ENCODE assay signal across 9 mouse cellular contexts in the genomic region with DNA sequence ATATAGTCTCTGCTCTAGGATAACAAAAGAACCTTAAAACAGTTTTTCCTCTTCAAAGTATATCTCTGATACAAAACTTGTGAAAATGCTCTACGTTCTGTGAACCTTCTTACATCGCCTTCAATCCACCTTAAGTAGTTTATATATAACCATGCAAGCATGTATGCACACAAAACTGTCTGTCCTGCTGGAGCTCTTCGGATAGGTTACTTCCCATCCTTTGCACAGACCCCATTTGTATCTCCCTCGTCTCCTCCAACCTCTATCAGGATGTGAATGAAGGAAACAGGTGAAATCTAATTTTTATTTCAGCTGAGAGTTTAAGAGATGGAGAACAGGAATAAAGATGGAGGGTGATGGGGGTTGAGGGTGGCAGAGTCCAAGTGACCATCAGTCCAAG. TPM values are rescaled to one million over a fixed set of nuclear protein-coding genes. Genes with fewer than 3 reads are reported as not detected.
DNase-seq lines count a peak whose midpoint lies in the region; ATAC-seq lines count a peak whose summit lies in the region.
"Had no signal": no experiment of that assay in that cellular context is flagged by ENCODE, and none has a peak within 500 bp of the region (broad histone marks: within the 10 kb centered on the region; RNA-seq: fewer than 3 reads in every experiment).

No protein-coding gene starts in this region.

- peak overlapping the region; percentile 87 for H3K4me3 ChIP-seq in heart, embryonic 15.5 days
- peak overlapping the region; percentile 78 for H3K4me3 ChIP-seq in hindbrain, embryonic 14.5 days (replicated peaks; ENCODE audit: low read length)
- H3K4me3 ChIP-seq in midbrain, embryonic 11.5 days (ENCODE audit: low read depth, low read length), result peak overlapping the region; percentile 48

- peak overlapping the region; percentile 89 for H3K9ac ChIP-seq in heart, embryonic 15.5 days
- peak overlapping the region; percentile 83 for H3K9ac ChIP-seq in hindbrain, embryonic 14.5 days
- H3K9ac ChIP-seq in midbrain, embryonic 11.5 days (ENCODE audit: low read length), result peak overlapping the region; percentile 77

- peaks cover 10% of the 10 kb centered on the region; the same call in 1 of the 2 replicates for H3K36me3 ChIP-seq in heart, embryonic 15.5 days
- H3K36me3 ChIP-seq in hindbrain, embryonic 14.5 days (replicated peaks; ENCODE audit: control insufficient read depth, insufficient read depth), result peaks cover 10% of the 10 kb centered on the region
- H3K36me3 ChIP-seq in midbrain, embryonic 11.5 days (ENCODE audit: control insufficient read depth, insufficient read depth, low read length), result peaks cover 2% of the 10 kb centered on the region; the same call in 1 of the 2 replicates

- peak overlapping the region; percentile 94; the same call in 1 of the 2 replicates for H3K27ac ChIP-seq in heart, embryonic 15.5 days
- H3K27ac ChIP-seq in hindbrain, embryonic 14.5 days, result peak overlapping the region; percentile 96; the same call in 1 of the 2 replicates
- no peak overlapping the region for H3K27ac ChIP-seq in midbrain, embryonic 11.5 days (ENCODE audit: low read depth, low read length)

- no peaks in the 10 kb centered on the region for H3K27me3 ChIP-seq in heart, embryonic 15.5 days
- H3K27me3 ChIP-seq in hindbrain, embryonic 14.5 days (ENCODE audit: control insufficient read depth, insufficient read depth, low read length), result no peaks in the 10 kb centered on the region
- H3K27me3 ChIP-seq in midbrain, embryonic 11.5 days (ENCODE audit: control insufficient read depth, insufficient read depth, low read length), result no peaks in the 10 kb centered on the region
- H3K27me3 ChIP-seq: Patski had no signal

- ATAC-seq in heart, embryonic 15.5 days (replicated peaks; ENCODE audit: insufficient number of reproducible peaks, insufficient read depth, low FRiP score, low read depth), result no peak
- ATAC-seq in hindbrain, embryonic 14.5 days (ENCODE audit: low FRiP score), result peak; percentile 51; the same call in 1 of the 2 replicates
- peak; percentile 59; the same call in 1 of the 2 replicates for ATAC-seq in midbrain, embryonic 11.5 days (ENCODE audit: low FRiP score)
- no peak for ATAC-seq in inflammation-experienced regulatory T-cells, adult 6 months

- H3K4me1 ChIP-seq in heart, embryonic 15.5 days (replicated peaks), result peaks cover 2% of the 10 kb centered on the region; the same call in 1 of the 2 replicates
- peaks cover 14% of the 10 kb centered on the region for H3K4me1 ChIP-seq in hindbrain, embryonic 14.5 days (replicated peaks; ENCODE audit: control insufficient read depth, insufficient read depth, low read length)
- H3K4me1 ChIP-seq in midbrain, embryonic 11.5 days (ENCODE audit: control insufficient read depth, insufficient read depth, low read length), result peaks cover 8% of the 10 kb centered on the region

- H3K4me2 ChIP-seq in heart, embryonic 15.5 days, result peak overlapping the region; percentile 69
- peak overlapping the region; percentile 72 for H3K4me2 ChIP-seq in hindbrain, embryonic 14.5 days (replicated peaks)
- peak overlapping the region; percentile 59 for H3K4me2 ChIP-seq in midbrain, embryonic 11.5 days

- H3K9me3 ChIP-seq in heart, embryonic 15.5 days (replicated peaks), result no peaks in the 10 kb centered on the region
- no peaks in the 10 kb centered on the region for H3K9me3 ChIP-seq in hindbrain, embryonic 14.5 days (ENCODE audit: control insufficient read depth, low read length)
- H3K9me3 ChIP-seq in midbrain, embryonic 11.5 days (ENCODE audit: control insufficient read depth, low read length), result no peaks in the 10 kb centered on the region

- intact Hi-C loops in heart, postnatal 14 days (cut with DNase I), result no loop called here

- 47% methylated on average over 4 of the region's 4 CpGs for WGBS in heart, embryonic 15.5 days
- WGBS in hindbrain, embryonic 14.5 days, result 52% methylated on average over 4 of the region's 4 CpGs
- WGBS in midbrain, embryonic 11.5 days, result 53% methylated on average over 4 of the region's 4 CpGs

- DNase-seq in heart, postnatal 14 days, result no peak
- DNase-seq in c-Kit-positive CD71-positive TER-119-negative erythroid progenitor cells, embryonic 14.5 days (ENCODE audit: low read depth), result peak; percentile 6
- DNase-seq in hindbrain, embryonic 14.5 days (ENCODE audit: low spot score), result no peak
- DNase-seq in midbrain, embryonic 11.5 days (ENCODE audit: low spot score, missing footprints), result peak; percentile 84
- no peak for DNase-seq in adrenal gland, postnatal 14 days
- no peak for DNase-seq in ovary, postnatal 10 days (ENCODE audit: low spot score)

RNA-seq across cellular contexts. Expression of a gene that starts 0.4 kb away (rescaled TPM):
- 27.7 and 29.1 TPM in 2 replicates for polyA plus RNA-seq in heart, embryonic 15.5 days (2015; fragmentation: Nextera tagmentation; extraction: Ambion mirVana)
- 10 to 100 TPM; 17.2 to 22.7 TPM for total RNA-seq in heart, postnatal 14 days (2021)
- polyA plus RNA-seq in hindbrain, embryonic 14.5 days (2014; fragmentation: Nextera tagmentation; extraction: Ambion mirVana), result 15.5 and 20.5 TPM in 2 replicates
- polyA plus RNA-seq in midbrain, embryonic 11.5 days (2014; fragmentation: Nextera tagmentation; extraction: Ambion mirVana), result 27.9 and 29.2 TPM in 2 replicates
- 25.5 and 27.1 TPM in 2 replicates for total RNA-seq in adrenal gland, postnatal 14 days (2021)
- polyA plus RNA-seq in inflammation-experienced regulatory T-cells, adult 6 months (2017; shearing (Covaris generic)), result 10 to 100 TPM; 13.6 to 26.7 (median 21.5) TPM

RNA-seq across cellular contexts. Expression of a gene that starts 46.5 kb away (rescaled TPM):
- polyA plus RNA-seq in heart, embryonic 15.5 days (2015; fragmentation: Nextera tagmentation; extraction: Ambion mirVana), result not detected in 2 replicates
- not detected for total RNA-seq in heart, postnatal 14 days (2021)
- polyA plus RNA-seq in hindbrain, embryonic 14.5 days (2014; fragmentation: Nextera tagmentation; extraction: Ambion mirVana), result not detected in 2 replicates
- polyA plus RNA-seq in midbrain, embryonic 11.5 days (2014; fragmentation: Nextera tagmentation; extraction: Ambion mirVana), result not detected in 2 replicates
- 1.4 TPM in 1 of 2 replicates, not detected in the other for total RNA-seq in adrenal gland, postnatal 14 days (2021)
- not detected for polyA plus RNA-seq in inflammation-experienced regulatory T-cells, adult 6 months (2017; shearing (Covaris generic))

Comparison
In these comparisons a context has a peak if more than half of its experiments do, and no peak if none do; other contexts are left out.
1. ATAC-seq: peak in hindbrain, embryonic 14.5 days (single experiment) and midbrain, embryonic 11.5 days (single experiment); none in heart, embryonic 15.5 days (single experiment) and inflammation-experienced regulatory T-cells, adult 6 months (single experiment).
2. DNase-seq: peak in c-Kit-positive CD71-positive TER-119-negative erythroid progenitor cells, embryonic 14.5 days (single experiment) and midbrain, embryonic 11.5 days (single experiment); none in heart, postnatal 14 days (0 of 2), hindbrain, embryonic 14.5 days (single experiment), adrenal gland, postnatal 14 days (single experiment) and ovary, postnatal 10 days (single experiment).
3. Peak in every context shown above with its lines, with median percentiles within 50 percentile points of each other: H3K4me2 ChIP-seq, H3K4me3 ChIP-seq and H3K9ac ChIP-seq.